Mouse (Mus musculus): Measurements from ENCODE around the gene Olfr283. TPM values are rescaled to one million over a fixed set of nuclear protein-coding genes. Genes with fewer than 3 reads are reported as not detected.

The Olfr283 gene
- not detected for polyA plus RNA-seq (2014; fragmentation: Illumina TruSeq; extraction: RNeasy Lipid Tissue Mini Kit (QIAGEN cat#74804); ENCODE audit: insufficient read depth, low read depth, low replicate concordance)

GRCm38 (mm10) chr15:98380846-98381245 lies at the start of gene Olfr283:
Gene Olfr283 (minus strand): TSS chr15:98380946.

GRCm38 (mm10) chr15:98340887-98341286 lies 39.9 kb downstream of the Olfr283 start, which contains the start of gene Olfr284:
Gene Olfr284 (minus strand): TSS chr15:98340987.

Other genes with a start within 250 kb of the Olfr283 start
- 16.7 TPM for gene Asb8, start 215.3 kb downstream of the Olfr283 start, polyA plus RNA-seq (2014; fragmentation: Illumina TruSeq; extraction: RNeasy Lipid Tissue Mini Kit (QIAGEN cat#74804); ENCODE audit: insufficient read depth, low read depth, low replicate concordance)
- gene Ccdc184, start 213.8 kb downstream of the Olfr283 start, polyA plus RNA-seq (2014; fragmentation: Illumina TruSeq; extraction: RNeasy Lipid Tissue Mini Kit (QIAGEN cat#74804); ENCODE audit: insufficient read depth, low read depth, low replicate concordance): 2.8 TPM
- gene Olfr288, start 185.4 kb downstream of the Olfr283 start, polyA plus RNA-seq (2014; fragmentation: Illumina TruSeq; extraction: RNeasy Lipid Tissue Mini Kit (QIAGEN cat#74804); ENCODE audit: insufficient read depth, low read depth, low replicate concordance): not detected
- not detected for gene Gm44579, start 160.0 kb downstream of the Olfr283 start, polyA plus RNA-seq (2014; fragmentation: Illumina TruSeq; extraction: RNeasy Lipid Tissue Mini Kit (QIAGEN cat#74804); ENCODE audit: insufficient read depth, low read depth, low replicate concordance)
- gene Olfr287, start 159.9 kb downstream of the Olfr283 start, polyA plus RNA-seq (2014; fragmentation: Illumina TruSeq; extraction: RNeasy Lipid Tissue Mini Kit (QIAGEN cat#74804); ENCODE audit: insufficient read depth, low read depth, low replicate concordance): not detected
- not detected for gene Olfr286, start 146.5 kb downstream of the Olfr283 start, polyA plus RNA-seq (2014; fragmentation: Illumina TruSeq; extraction: RNeasy Lipid Tissue Mini Kit (QIAGEN cat#74804); ENCODE audit: insufficient read depth, low read depth, low replicate concordance)
- gene H1fnt, start 123.7 kb downstream of the Olfr283 start, polyA plus RNA-seq (2014; fragmentation: Illumina TruSeq; extraction: RNeasy Lipid Tissue Mini Kit (QIAGEN cat#74804); ENCODE audit: insufficient read depth, low read depth, low replicate concordance): not detected
- gene Zfp641, start 84.8 kb downstream of the Olfr283 start, polyA plus RNA-seq (2014; fragmentation: Illumina TruSeq; extraction: RNeasy Lipid Tissue Mini Kit (QIAGEN cat#74804); ENCODE audit: insufficient read depth, low read depth, low replicate concordance): 6.0 TPM
- not detected for gene Olfr285, start 63.6 kb downstream of the Olfr283 start, polyA plus RNA-seq (2014; fragmentation: Illumina TruSeq; extraction: RNeasy Lipid Tissue Mini Kit (QIAGEN cat#74804); ENCODE audit: insufficient read depth, low read depth, low replicate concordance)
- not detected for gene Olfr284, start 40.0 kb downstream of the Olfr283 start, polyA plus RNA-seq (2014; fragmentation: Illumina TruSeq; extraction: RNeasy Lipid Tissue Mini Kit (QIAGEN cat#74804); ENCODE audit: insufficient read depth, low read depth, low replicate concordance)
- gene Olfr282, start 50.3 kb upstream of the Olfr283 start, polyA plus RNA-seq (2014; fragmentation: Illumina TruSeq; extraction: RNeasy Lipid Tissue Mini Kit (QIAGEN cat#74804); ENCODE audit: insufficient read depth, low read depth, low replicate concordance): not detected
- not detected for gene Olfr281, start 71.6 kb upstream of the Olfr283 start, polyA plus RNA-seq (2014; fragmentation: Illumina TruSeq; extraction: RNeasy Lipid Tissue Mini Kit (QIAGEN cat#74804); ENCODE audit: insufficient read depth, low read depth, low replicate concordance)
- not detected for gene OR5BS1P, start 89.0 kb upstream of the Olfr283 start, polyA plus RNA-seq (2014; fragmentation: Illumina TruSeq; extraction: RNeasy Lipid Tissue Mini Kit (QIAGEN cat#74804); ENCODE audit: insufficient read depth, low read depth, low replicate concordance)
- not detected for gene Lalba, start 101.8 kb upstream of the Olfr283 start, polyA plus RNA-seq (2014; fragmentation: Illumina TruSeq; extraction: RNeasy Lipid Tissue Mini Kit (QIAGEN cat#74804); ENCODE audit: insufficient read depth, low read depth, low replicate concordance)
- not detected for gene Olfr279, start 111.5 kb upstream of the Olfr283 start, polyA plus RNA-seq (2014; fragmentation: Illumina TruSeq; extraction: RNeasy Lipid Tissue Mini Kit (QIAGEN cat#74804); ENCODE audit: insufficient read depth, low read depth, low replicate concordance)
- gene Kansl2, start 153.3 kb upstream of the Olfr283 start, polyA plus RNA-seq (2014; fragmentation: Illumina TruSeq; extraction: RNeasy Lipid Tissue Mini Kit (QIAGEN cat#74804); ENCODE audit: insufficient read depth, low read depth, low replicate concordance): 30.1 TPM
- 16.8 TPM for gene Ccnt1, start 190.0 kb upstream of the Olfr283 start, polyA plus RNA-seq (2014; fragmentation: Illumina TruSeq; extraction: RNeasy Lipid Tissue Mini Kit (QIAGEN cat#74804); ENCODE audit: insufficient read depth, low read depth, low replicate concordance)
- 0.54 TPM for gene 4930415O20Rik, start 190.1 kb upstream of the Olfr283 start, polyA plus RNA-seq (2014; fragmentation: Illumina TruSeq; extraction: RNeasy Lipid Tissue Mini Kit (QIAGEN cat#74804); ENCODE audit: insufficient read depth, low read depth, low replicate concordance)
- gene Adcy6, start 229.1 kb upstream of the Olfr283 start, polyA plus RNA-seq (2014; fragmentation: Illumina TruSeq; extraction: RNeasy Lipid Tissue Mini Kit (QIAGEN cat#74804); ENCODE audit: insufficient read depth, low read depth, low replicate concordance): 17.4 TPM
- gene Cacnb3, start 249.9 kb upstream of the Olfr283 start, polyA plus RNA-seq (2014; fragmentation: Illumina TruSeq; extraction: RNeasy Lipid Tissue Mini Kit (QIAGEN cat#74804); ENCODE audit: insufficient read depth, low read depth, low replicate concordance): 9.1 TPM